Mouse (Mus musculus): ENCODE results near the gene Gm42669. TPM values are rescaled to one million over a fixed set of nuclear protein-coding genes. Genes with fewer than 3 reads are reported as not detected.

The Gm42669 gene
- polyA plus RNA-seq, 1 experiment from 2014 or later = 0.41 TPM

DNA sequence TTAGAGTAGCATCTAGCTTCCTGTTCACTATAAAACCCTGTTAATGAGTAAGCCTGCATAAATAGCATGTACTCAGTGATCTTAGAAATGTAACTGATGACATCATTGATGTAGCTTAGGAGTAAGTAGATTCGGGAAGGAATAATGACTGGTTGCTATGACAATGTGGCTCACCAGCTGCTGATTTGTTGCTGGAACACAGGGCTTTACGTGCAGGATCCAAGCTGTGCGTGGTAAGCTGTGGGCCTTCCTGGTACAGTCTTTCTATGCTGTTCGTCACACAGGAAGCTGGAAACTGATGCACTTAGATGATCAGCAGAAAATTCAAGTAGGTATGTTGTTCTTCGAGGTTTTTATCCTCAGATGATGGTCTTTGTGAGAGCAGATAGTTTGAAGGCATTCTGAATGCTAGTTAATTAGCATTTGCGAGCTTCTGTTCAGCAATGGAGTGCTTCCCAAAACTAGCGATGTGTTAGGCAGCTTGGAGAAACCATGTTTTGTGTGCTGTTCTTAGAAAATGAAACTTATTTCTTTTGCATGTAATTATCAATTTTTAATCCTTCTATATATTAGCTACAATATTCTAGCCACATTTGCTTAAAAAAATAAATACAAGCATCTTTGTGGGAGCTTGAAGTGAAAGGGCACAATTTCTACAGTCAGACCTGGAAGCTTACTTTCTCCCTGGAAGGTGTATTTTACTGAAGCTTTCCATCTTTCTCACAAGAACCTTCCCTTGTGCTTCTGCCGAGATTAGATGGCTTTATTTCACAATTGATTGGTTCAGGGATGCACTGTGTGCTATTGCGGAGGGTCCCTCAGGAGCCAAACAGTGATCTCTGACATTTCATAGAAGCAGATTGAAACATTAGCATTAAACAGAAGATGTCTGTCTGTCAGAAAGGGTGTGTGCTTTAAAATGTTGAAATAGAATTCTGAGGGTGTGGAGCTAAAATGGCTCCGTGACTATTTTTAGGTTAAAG, 9.6 kb upstream of the Gm42669 start:
- H3K36me3 ChIP-seq = 0 out of 2 replicates have a peak, but pooled peaks cover 5% of the 10 kb centered on the region
- 34% methylated on average over 10 of the region's 10 CpGs for WGBS
- peak; percentile 95 for ATAC-seq (ENCODE audit: low FRiP score, low read depth)

DNA sequence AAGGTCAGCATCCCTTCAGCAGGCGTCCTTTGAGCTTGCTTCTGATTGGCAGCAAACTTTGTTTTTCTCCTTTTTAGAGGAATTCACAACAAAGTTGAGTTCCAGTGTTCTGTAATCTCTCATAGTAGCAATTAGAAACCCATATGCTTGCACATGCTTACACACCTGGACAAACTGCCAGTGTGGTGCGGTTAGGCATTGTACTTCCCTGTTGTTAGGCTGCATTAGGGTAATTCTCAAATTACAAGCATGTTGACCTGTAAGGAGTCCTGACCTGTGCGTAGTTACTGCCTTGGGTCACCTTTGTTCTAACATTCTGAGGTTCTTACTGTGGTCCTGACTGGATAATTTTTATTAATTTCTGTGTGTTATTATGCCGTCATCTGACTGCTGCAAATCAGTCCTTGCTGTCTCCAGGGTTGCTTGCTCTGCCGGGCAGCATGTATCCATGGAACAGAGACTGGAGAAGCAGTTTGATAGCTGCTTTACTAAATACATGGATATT, 8.6 kb upstream of the Gm42669 start:
- Histone ChIP-seq H3K9ac (peak overlapping the region; percentile 52; the same call in 1 of the 2 replicates), H3K4me1 (replicated peaks) (peaks cover 14% of the 10 kb centered on the region), H3K4me3 (peak overlapping the region; percentile 39), H3K4me2 (peak overlapping the region; percentile 55), H3K36me3 (peaks cover 11% of the 10 kb centered on the region; the same call in 1 of the 2 replicates), H3K27ac (replicated peaks) (peak overlapping the region; percentile 88; the same call in 1 of the 2 replicates), H3K27me3 (no peaks in the 10 kb centered on the region), H3K9me3 (no peaks in the 10 kb centered on the region)
- ATAC-seq (ENCODE audit: low FRiP score, low read depth) = no peak
- WGBS = 53% methylated on average over 5 of the region's 5 CpGs

More for the DNA sequence above, 9.6 kb upstream of the Gm42669 start:
- peak overlapping the region; percentile 39 for H3K4me3 ChIP-seq
- peak overlapping the region; percentile 55 for H3K4me2 ChIP-seq
- H3K27ac ChIP-seq (replicated peaks) = peak overlapping the region; percentile 88
- no peaks in the 10 kb centered on the region for H3K9me3 ChIP-seq
- peak overlapping the region; percentile 52 for H3K9ac ChIP-seq
- peaks cover 14% of the 10 kb centered on the region for H3K4me1 ChIP-seq (replicated peaks)
- H3K27me3 ChIP-seq = no peaks in the 10 kb centered on the region

DNA sequence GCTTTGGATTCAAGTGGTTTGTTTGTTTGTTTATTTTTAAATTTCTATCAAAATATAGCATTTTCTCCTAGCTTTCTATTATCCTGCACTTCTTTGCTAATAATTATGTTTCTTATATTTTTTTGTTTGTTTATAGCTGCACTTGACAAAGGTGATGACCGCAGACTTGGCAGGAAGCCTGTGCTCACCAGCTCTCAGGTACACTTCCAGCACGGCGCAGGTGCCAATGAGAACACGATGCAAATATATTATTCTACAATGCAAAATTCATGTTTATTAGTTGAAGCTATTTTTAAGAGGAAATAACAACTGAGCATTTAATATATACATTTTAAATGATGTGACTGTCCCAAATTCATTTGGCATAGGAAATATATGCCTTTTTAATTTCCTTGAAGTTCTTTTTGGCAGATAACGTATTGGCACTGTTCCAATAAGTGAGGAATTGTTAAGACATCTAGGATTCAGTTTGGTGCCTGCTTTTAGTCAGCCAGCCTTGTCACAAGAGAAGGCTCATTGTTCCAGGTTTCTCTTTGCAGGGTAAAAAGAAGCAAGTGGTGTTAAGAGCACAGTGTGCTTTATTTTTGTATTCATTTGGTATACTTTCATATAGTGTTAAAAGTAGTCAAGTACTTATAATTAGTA, 7.4 kb upstream of the Gm42669 start:
- Histone ChIP-seq H3K4me3 (no peak overlapping the region), H3K4me1 (replicated peaks) (peaks cover 14% of the 10 kb centered on the region), H3K4me2 (no peak overlapping the region), H3K27me3 (no peaks in the 10 kb centered on the region), H3K9ac (no peak overlapping the region), H3K9me3 (no peaks in the 10 kb centered on the region), H3K36me3 (peaks cover 20% of the 10 kb centered on the region), H3K27ac (replicated peaks) (no peak overlapping the region)
- 73% methylated on average over 5 of the region's 5 CpGs for WGBS
- no peak for ATAC-seq (ENCODE audit: low FRiP score, low read depth)

DNA sequence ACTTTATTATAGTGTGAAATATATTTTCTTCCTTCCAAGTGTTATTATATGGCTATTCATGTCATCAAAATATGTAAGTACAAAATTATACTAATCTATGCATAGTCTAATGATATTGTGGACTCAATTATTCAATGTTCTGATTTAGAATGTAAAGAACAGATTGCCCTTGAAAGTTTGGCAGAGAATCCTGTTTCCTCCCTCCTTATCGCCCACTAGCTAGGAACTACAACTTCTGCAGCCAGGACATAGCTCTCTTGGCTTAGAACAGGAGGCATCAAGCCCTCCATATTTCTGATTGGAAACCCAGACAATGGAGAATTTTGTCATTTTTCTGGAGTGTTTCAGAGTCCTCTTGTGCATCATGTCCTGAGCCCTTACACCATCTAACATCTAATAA, 6.7 kb upstream of the Gm42669 start:
- no peaks in the 10 kb centered on the region for H3K27me3 ChIP-seq
- no peak for ATAC-seq (ENCODE audit: low FRiP score, low read depth)
- H3K9ac ChIP-seq = no peak overlapping the region
- no peaks in the 10 kb centered on the region for H3K9me3 ChIP-seq
- H3K4me1 ChIP-seq (replicated peaks) = peaks cover 14% of the 10 kb centered on the region
- no peak overlapping the region for H3K27ac ChIP-seq (replicated peaks)
- H3K4me3 ChIP-seq = no peak overlapping the region
- no peak overlapping the region for H3K4me2 ChIP-seq
- peaks cover 27% of the 10 kb centered on the region for H3K36me3 ChIP-seq
- WGBS = 86% methylated on average over 1 of the region's 1 CpGs

DNA sequence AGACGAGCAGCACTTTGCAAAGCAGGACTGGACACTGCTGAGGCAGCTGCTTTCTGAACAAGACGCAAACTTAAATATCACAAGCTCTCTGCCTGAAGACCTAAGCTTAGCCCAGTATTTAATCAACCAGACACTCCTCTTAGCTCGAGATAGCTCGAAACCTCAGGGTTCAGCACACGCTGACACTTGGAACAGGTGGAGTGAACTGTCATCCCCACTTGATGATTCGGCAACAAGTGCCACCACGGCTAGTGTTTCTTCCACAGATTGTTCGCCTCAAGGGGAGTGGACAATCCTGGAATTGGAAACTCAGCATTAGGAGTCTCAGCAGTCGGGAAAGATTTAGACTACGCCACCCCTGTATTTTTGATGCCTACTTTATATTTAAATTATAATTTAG, 3.1 kb downstream of the Gm42669 start:
- H3K27me3 ChIP-seq = no peaks in the 10 kb centered on the region

DNA sequence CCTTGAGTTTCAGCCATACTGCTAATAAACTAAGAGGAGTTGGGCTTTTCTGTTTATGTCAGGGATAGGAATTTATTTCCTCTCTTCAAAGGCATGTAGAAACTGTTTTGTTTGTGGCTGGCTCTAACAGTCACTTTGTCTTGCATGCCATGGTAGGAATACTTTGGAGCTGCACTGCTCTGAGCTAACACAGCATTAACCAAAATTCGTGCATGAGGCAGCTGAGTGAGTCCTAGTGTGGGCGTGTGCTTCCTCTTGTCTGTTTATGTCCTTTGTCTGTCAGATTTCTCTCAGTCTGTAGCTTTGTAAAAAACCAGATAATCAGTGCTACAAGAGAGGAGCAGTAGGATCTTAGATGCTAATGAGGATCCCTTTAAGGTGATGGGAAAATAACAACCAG, 3.9 kb downstream of the Gm42669 start:
- no peak overlapping the region for H3K4me3 ChIP-seq
- H3K9me3 ChIP-seq = no peaks in the 10 kb centered on the region
- no peak overlapping the region for H3K4me2 ChIP-seq
- no peak overlapping the region for H3K27ac ChIP-seq (replicated peaks)
- H3K9ac ChIP-seq = no peak overlapping the region
- no peak for ATAC-seq (ENCODE audit: low FRiP score, low read depth)
- no peaks in the 10 kb centered on the region for H3K4me1 ChIP-seq (replicated peaks)
- 62% methylated on average over 2 of the region's 2 CpGs for WGBS
- peaks cover 33% of the 10 kb centered on the region for H3K36me3 ChIP-seq
- no peaks in the 10 kb centered on the region for H3K27me3 ChIP-seq

More for the DNA sequence above, 3.1 kb downstream of the Gm42669 start:
- Histone ChIP-seq H3K4me1 (replicated peaks) (no peaks in the 10 kb centered on the region), H3K4me2 (no peak overlapping the region), H3K27ac (replicated peaks) (no peak overlapping the region), H3K9ac (no peak overlapping the region), H3K9me3 (no peaks in the 10 kb centered on the region), H3K4me3 (no peak overlapping the region), H3K36me3 (peaks cover 41% of the 10 kb centered on the region)
- no peak for ATAC-seq (ENCODE audit: low FRiP score, low read depth)
- WGBS = 91% methylated on average over 10 of the region's 10 CpGs

DNA sequence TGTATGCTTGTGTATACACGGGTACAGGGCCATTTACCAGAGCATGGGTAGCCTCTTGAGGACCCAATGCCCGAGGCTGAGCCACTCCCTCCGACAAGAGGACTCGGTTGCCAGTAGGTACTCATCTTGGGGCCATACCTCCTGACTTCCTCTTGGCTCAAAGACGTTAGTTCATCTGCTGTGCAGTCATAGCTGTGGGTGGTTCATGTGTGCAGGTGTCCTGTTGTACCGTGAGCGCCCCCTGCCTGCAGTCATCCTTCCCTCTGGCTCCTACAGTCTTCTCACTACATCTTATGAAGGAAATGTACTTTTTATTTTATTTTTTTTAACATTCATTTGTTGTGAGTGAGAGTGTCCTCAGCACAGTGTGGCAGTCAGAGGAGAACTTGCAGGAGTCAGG, 6.2 kb downstream of the Gm42669 start:
- Histone ChIP-seq H3K27ac (replicated peaks) (no peak overlapping the region), H3K4me3 (no peak overlapping the region), H3K36me3 (peaks cover 16% of the 10 kb centered on the region), H3K4me1 (replicated peaks) (no peaks in the 10 kb centered on the region), H3K9me3 (no peaks in the 10 kb centered on the region), H3K4me2 (no peak overlapping the region), H3K9ac (no peak overlapping the region), H3K27me3 (no peaks in the 10 kb centered on the region)
- ATAC-seq (ENCODE audit: low FRiP score, low read depth) = peak; percentile 3; the same call in 1 of the 2 replicates
- WGBS = 57% methylated on average over 7 of the region's 7 CpGs

DNA sequence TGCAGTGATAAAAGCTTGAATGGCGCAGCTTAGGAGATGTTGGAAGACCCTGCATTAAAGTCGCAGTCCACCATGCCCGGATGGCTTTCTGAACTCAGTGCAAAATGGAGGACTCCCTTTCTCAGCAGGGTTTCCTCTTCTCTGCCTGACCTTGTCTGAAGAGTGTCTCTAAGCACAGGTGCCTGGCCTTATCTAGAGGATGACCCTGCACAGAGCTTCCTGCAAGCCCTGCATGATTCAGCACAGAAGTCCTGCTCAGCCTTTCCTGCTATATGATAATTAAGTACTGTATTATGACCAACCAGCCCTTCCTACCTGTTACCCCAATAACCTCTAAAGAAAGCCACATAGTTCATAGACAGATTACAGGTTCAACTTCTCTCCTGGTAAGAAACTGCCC, 8.0 kb downstream of the Gm42669 start:
- Histone ChIP-seq H3K4me3 (no peak overlapping the region), H3K36me3 (peaks cover 12% of the 10 kb centered on the region), H3K4me2 (no peak overlapping the region), H3K9ac (no peak overlapping the region), H3K4me1 (replicated peaks) (no peaks in the 10 kb centered on the region), H3K27me3 (no peaks in the 10 kb centered on the region), H3K9me3 (no peaks in the 10 kb centered on the region), H3K27ac (replicated peaks) (no peak overlapping the region)
- ATAC-seq (ENCODE audit: low FRiP score, low read depth) = no peak
- 96% methylated on average over 3 of the region's 3 CpGs for WGBS

DNA sequence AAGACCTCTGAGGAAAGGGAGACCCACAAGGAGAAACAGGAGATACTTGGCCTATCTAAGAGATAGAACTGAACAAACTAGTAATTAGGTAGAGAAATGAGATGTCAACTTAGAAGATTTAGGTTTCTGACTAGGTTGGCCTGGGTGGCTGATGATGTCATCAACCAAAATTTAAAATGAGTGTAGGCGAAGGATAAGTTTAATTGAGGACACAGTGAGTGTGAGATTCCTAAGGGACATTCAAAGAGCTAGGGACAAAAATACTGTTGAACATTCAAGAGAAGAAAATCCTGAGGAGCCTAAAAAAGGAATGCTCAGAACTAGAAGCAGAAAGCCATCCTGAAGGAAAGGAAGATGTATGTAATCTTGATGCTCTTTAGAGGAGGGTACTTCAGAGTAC, 8.7 kb downstream of the Gm42669 start:
- Histone ChIP-seq H3K9ac (no peak overlapping the region), H3K4me2 (no peak overlapping the region), H3K36me3 (peaks cover 9% of the 10 kb centered on the region), H3K9me3 (no peaks in the 10 kb centered on the region), H3K27me3 (no peaks in the 10 kb centered on the region), H3K4me3 (no peak overlapping the region), H3K4me1 (replicated peaks) (no peaks in the 10 kb centered on the region), H3K27ac (replicated peaks) (no peak overlapping the region)
- no peak for ATAC-seq (ENCODE audit: low FRiP score, low read depth)
- 95% methylated on average over 1 of the region's 1 CpGs for WGBS

DNA sequence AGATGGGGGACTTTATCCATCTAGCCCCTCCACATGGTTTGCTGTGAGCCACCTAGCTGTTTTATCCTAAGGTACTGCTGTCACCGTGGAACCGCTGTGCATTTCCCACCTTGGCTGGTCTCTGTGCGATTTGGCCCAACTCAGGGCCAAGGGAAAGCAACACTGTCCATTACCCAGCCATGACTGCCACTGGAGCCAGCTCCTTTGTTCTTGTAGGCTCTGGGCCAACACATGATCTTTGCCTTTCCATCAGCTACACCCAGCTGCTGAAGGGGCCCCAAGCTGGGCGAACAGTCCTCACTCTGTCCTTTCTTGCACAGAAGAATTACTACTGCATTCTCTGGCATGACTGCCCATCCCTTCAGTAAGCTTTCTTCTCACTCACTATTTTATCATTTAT, 11.2 kb downstream of the Gm42669 start:
- 80% methylated on average over 4 of the region's 4 CpGs for WGBS
- Histone ChIP-seq H3K4me2 (no peak overlapping the region), H3K27me3 (no peaks in the 10 kb centered on the region), H3K4me3 (no peak overlapping the region), H3K9ac (no peak overlapping the region), H3K4me1 (replicated peaks) (no peaks in the 10 kb centered on the region), H3K9me3 (no peaks in the 10 kb centered on the region), H3K36me3 (no peaks in the 10 kb centered on the region), H3K27ac (replicated peaks) (no peak overlapping the region)
- no peak for ATAC-seq (ENCODE audit: low FRiP score, low read depth)

DNA sequence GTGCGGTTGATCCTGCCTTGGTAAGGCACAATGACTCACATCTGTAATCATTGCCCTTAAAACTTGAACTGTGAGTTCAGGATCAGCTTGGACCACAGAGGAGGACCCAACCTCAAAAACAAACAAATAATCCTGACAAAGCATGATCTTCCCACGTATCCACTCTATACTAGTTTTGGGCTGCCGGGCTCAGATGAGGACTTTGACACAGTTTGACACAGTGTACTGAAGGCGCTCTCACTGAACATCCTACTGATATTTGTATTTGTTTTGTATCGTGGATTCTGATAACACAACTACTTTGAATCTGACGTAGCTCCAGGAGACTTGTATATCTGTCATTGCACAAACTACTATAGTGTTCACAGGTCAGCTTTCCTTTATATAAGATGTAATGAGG, 14.0 kb downstream of the Gm42669 start:
- no peaks in the 10 kb centered on the region for H3K9me3 ChIP-seq
- WGBS = 93% methylated on average over 6 of the region's 6 CpGs
- ATAC-seq (ENCODE audit: low FRiP score, low read depth) = no peak
- H3K36me3 ChIP-seq = no peaks in the 10 kb centered on the region
- no peak overlapping the region for H3K4me3 ChIP-seq
- no peak overlapping the region for H3K9ac ChIP-seq
- H3K4me2 ChIP-seq = no peak overlapping the region
- H3K27ac ChIP-seq (replicated peaks) = no peak overlapping the region
- no peaks in the 10 kb centered on the region for H3K27me3 ChIP-seq
- H3K4me1 ChIP-seq (replicated peaks) = no peaks in the 10 kb centered on the region

DNA sequence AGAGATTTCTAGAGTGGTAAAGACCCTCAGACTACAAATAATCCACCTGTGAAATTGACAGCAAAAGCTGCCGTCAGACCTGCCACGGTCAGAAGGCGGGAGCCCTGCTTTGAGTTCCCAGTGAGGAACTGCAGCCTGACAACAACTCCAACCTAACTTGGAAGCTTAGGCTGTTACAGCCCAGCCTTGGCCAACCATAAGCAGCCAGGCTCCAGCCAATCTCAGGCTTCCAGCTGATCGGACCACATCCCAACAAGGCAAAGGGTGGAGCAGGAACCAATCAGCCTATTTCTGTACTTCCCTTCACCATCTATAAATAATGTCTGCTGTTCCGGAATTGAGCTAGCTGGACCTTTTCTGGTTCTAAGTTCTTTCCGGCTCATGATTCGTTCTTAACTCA, 14.5 kb downstream of the Gm42669 start:
- WGBS = 85% methylated on average over 7 of the region's 7 CpGs

More for the DNA sequence above, 14.5 kb downstream of the Gm42669 start:
- no peaks in the 10 kb centered on the region for H3K27me3 ChIP-seq
- H3K9ac ChIP-seq = no peak overlapping the region
- no peaks in the 10 kb centered on the region for H3K4me1 ChIP-seq (replicated peaks)
- H3K9me3 ChIP-seq = no peaks in the 10 kb centered on the region
- H3K27ac ChIP-seq (replicated peaks) = no peak overlapping the region
- no peak overlapping the region for H3K4me3 ChIP-seq
- no peak overlapping the region for H3K4me2 ChIP-seq
- no peak for ATAC-seq (ENCODE audit: low FRiP score, low read depth)
- no peaks in the 10 kb centered on the region for H3K36me3 ChIP-seq
